Mouse (Mus musculus) CH12.LX (cell line): ENCODE data around the gene Fabp2.

Source experiments
- E2F4 ChIP-seq: IDR thresholded peaks from 2 replicates; pipeline ENCODE4 v1.6.1; 2011; ENCODE audit warnings: low read depth, low read length, improper control_type of control experiment; ENCODE audit not compliant: insufficient replicate concordance
- NRF1 ChIP-seq: IDR thresholded peaks from 2 replicates; pipeline ENCODE4 v1.6.1; 2014; ENCODE audit warnings: low read depth, mild to moderate bottlenecking, inconsistent platforms, low read length, improper control_type of control experiment, moderate library complexity

DNA sequence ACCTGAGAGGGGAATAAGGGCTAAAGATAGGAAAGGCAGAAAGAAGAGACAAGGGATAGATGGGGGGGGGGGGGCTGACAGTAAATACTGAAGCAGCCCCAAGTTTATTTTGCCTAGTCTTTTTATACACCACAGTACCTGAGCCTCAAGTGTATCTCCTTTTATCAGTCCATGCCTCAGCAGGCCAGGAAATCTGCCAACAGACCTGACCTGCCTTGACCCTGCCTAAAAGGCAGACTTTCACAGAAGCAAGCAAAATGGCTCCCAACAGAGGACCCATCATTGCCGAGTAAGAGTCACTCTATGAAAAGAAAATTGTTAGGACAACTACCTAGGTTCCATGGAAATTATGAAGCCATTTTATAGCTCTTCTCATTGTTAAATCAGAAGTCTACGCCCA is 13.0 kb downstream of the Fabp2 start:
- TF ChIP-seq NRF1: no peak
- no peak for TF ChIP-seq E2F4
